Mouse (Mus musculus): Measurements from ENCODE around the gene Kcnf1. TPM values are rescaled to one million over a fixed set of nuclear protein-coding genes. Genes with fewer than 3 reads are reported as not detected.

The Kcnf1 gene
- polyA plus RNA-seq, 1 experiment from 2014 or later: 0.70 TPM

DNA sequence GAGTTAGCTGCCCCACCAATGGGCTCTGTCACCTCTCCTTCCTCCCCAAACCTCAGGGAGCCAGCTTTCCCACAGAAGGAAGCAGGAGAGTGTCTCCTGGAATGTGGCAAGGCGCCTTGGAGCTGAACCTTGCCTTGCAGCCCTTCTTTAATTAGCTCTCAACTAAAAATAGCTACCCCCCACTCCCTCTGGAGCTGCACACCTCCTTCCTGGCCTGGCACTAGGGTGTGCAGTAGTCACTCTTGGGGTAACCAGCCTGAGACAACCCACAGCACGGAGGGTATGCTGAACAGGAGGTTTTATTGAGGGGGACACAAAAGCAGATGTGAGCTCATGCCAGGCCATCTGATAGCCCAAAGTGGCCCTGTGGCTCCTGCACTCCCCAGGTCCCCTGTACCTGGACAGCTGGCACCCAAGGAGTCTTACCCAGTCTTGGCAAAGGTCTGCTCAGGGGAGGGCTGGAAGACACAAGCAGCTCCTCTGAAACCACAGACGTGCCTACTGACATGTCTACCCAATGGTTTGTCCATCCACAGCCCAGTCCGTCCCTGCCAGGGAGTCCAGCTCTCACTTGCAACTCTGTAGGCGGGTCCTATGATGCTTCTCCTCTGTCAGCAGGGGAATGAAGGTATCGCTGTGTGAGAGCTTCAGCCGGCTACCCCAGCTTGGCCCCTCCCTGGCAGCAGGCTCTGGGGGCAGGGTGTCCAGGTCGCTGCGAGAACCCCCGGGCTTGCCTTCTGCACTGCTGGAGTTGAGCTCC is 2.4 kb downstream of the Kcnf1 start:
- Histone ChIP-seq H3K27ac (replicated peaks) (no peak overlapping the region), H3K4me2 (replicated peaks; ENCODE audit: low read depth) (no peak overlapping the region)
- ATAC-seq (ENCODE audit: low FRiP score, low TSS enrichment): no peak

GRCm38 (mm10) chr12:17170406-17170805 is 6.3 kb downstream of the Kcnf1 start:
- no peaks in the 10 kb centered on the region for H3K4me1 ChIP-seq (replicated peaks; ENCODE audit: control insufficient read depth, insufficient read depth)
- DNase-seq (ENCODE audit: low spot score) (no peak), ATAC-seq (ENCODE audit: low FRiP score, low TSS enrichment) (no peak)
- no peak overlapping the region for H3K9ac ChIP-seq (ENCODE audit: low read length)
- no peak for TF ChIP-seq CTCF (IDR thresholded peaks at IDR 0.05; ENCODE audit: low read depth)
- TF ChIP-seq EP300 (optimal IDR thresholded peaks at IDR 0.05): no peak
- H3K4me2 ChIP-seq (replicated peaks; ENCODE audit: low read depth): no peak overlapping the region
- no peak overlapping the region for H3K27ac ChIP-seq (replicated peaks)
- no peaks in the 10 kb centered on the region for H3K9me3 ChIP-seq (ENCODE audit: control insufficient read depth, low read length)
- H3K27me3 ChIP-seq (ENCODE audit: control insufficient read depth, insufficient read depth, low read length): no peaks in the 10 kb centered on the region
- WGBS: 77% methylated on average over 10 of the region's 10 CpGs
- H3K4me3 ChIP-seq (ENCODE audit: low read depth, low read length): no peak overlapping the region
- no peaks in the 10 kb centered on the region for H3K36me3 ChIP-seq (ENCODE audit: control insufficient read depth, insufficient read depth, low read length)

More for the DNA sequence above, 2.4 kb downstream of the Kcnf1 start:
- WGBS: 66% methylated on average over 10 of the region's 10 CpGs
- Histone ChIP-seq H3K9ac (ENCODE audit: low read length) (no peak overlapping the region), H3K27me3 (ENCODE audit: control insufficient read depth, insufficient read depth, low read length) (no peaks in the 10 kb centered on the region), H3K4me3 (ENCODE audit: low read depth, low read length) (no peak overlapping the region), H3K36me3 (ENCODE audit: control insufficient read depth, insufficient read depth, low read length) (no peaks in the 10 kb centered on the region), H3K4me1 (replicated peaks; ENCODE audit: control insufficient read depth, insufficient read depth) (0 out of 2 replicates have a peak, but pooled peaks cover 2% of the 10 kb centered on the region), H3K9me3 (ENCODE audit: control insufficient read depth, low read length) (no peaks in the 10 kb centered on the region)
- TF ChIP-seq EP300 (optimal IDR thresholded peaks at IDR 0.05): no peak
- TF ChIP-seq CTCF (IDR thresholded peaks at IDR 0.05; ENCODE audit: low read depth): no peak
- no peak for DNase-seq (ENCODE audit: low spot score)

GRCm38 (mm10) chr12:17166116-17166515 is 10.6 kb downstream of the Kcnf1 start:
- DNase-seq (ENCODE audit: low spot score): no peak
- TF ChIP-seq EP300 (optimal IDR thresholded peaks at IDR 0.05) (no peak), CTCF (IDR thresholded peaks at IDR 0.05; ENCODE audit: low read depth) (no peak)
- Histone ChIP-seq H3K9me3 (ENCODE audit: control insufficient read depth, low read length) (no peaks in the 10 kb centered on the region), H3K4me2 (replicated peaks; ENCODE audit: low read depth) (no peak overlapping the region), H3K9ac (ENCODE audit: low read length) (no peak overlapping the region), H3K27ac (replicated peaks) (no peak overlapping the region), H3K27me3 (ENCODE audit: control insufficient read depth, insufficient read depth, low read length) (no peaks in the 10 kb centered on the region), H3K36me3 (ENCODE audit: control insufficient read depth, insufficient read depth, low read length) (no peaks in the 10 kb centered on the region), H3K4me1 (replicated peaks; ENCODE audit: control insufficient read depth, insufficient read depth) (no peaks in the 10 kb centered on the region), H3K4me3 (ENCODE audit: low read depth, low read length) (no peak overlapping the region)
- 82% methylated on average over 2 of the region's 2 CpGs for WGBS
- ATAC-seq (ENCODE audit: low FRiP score, low TSS enrichment): no peak

DNA sequence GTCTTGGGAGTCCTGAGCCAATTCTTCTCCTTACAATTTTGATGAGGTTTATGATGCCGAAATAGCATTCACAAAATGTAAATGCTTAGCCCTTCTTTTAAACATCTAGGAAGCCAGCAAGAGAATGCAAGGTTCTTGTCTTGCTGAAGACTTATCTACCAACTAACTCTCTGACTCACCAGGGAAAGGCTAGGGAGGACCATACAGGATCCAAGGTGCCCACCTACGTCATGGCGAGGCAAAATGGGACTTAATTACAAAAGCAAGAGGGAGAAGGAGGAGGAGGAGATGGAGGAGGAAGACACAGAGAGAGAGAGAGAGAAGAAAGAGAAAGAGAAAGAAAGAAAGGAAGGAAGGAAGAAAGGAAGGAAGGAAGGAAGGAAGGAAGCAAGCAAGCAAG is 12.7 kb downstream of the Kcnf1 start:
- Histone ChIP-seq H3K4me3 (ENCODE audit: low read depth, low read length) (no peak overlapping the region), H3K9ac (ENCODE audit: low read length) (no peak overlapping the region), H3K9me3 (ENCODE audit: control insufficient read depth, low read length) (no peaks in the 10 kb centered on the region), H3K36me3 (ENCODE audit: control insufficient read depth, insufficient read depth, low read length) (no peaks in the 10 kb centered on the region), H3K27ac (replicated peaks) (no peak overlapping the region), H3K4me1 (replicated peaks; ENCODE audit: control insufficient read depth, insufficient read depth) (no peaks in the 10 kb centered on the region), H3K4me2 (replicated peaks; ENCODE audit: low read depth) (no peak overlapping the region), H3K27me3 (ENCODE audit: control insufficient read depth, insufficient read depth, low read length) (no peaks in the 10 kb centered on the region)
- no peak for TF ChIP-seq CTCF (IDR thresholded peaks at IDR 0.05; ENCODE audit: low read depth)
- TF ChIP-seq EP300 (optimal IDR thresholded peaks at IDR 0.05): no peak
- DNase-seq (ENCODE audit: low spot score) (no peak), ATAC-seq (ENCODE audit: low FRiP score, low TSS enrichment) (no peak)
- WGBS: 91% methylated on average over 3 of the region's 3 CpGs

DNA sequence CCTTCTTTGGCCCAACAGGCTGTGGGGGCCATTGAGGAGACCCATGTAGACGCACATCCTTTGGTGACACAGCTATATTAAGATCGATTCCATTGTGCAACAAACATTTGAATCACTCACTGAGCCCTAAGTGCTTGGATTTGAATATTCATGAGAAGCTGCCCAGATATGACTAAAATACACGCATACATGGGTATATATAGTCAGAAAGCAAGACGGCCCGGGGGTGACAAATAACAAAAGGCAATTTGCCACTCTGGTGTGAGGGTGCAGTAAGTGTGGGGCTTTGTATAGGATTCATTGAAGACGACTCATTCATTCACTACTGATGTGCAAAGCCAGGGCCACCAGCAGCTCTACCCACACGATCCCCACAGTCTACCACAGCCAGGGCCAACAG is 17.1 kb downstream of the Kcnf1 start:
- no peak for ATAC-seq (ENCODE audit: low FRiP score, low TSS enrichment)
- no peaks in the 10 kb centered on the region for H3K4me1 ChIP-seq (replicated peaks; ENCODE audit: control insufficient read depth, insufficient read depth)
- TF ChIP-seq EP300 (optimal IDR thresholded peaks at IDR 0.05): no peak
- no peak for TF ChIP-seq CTCF (IDR thresholded peaks at IDR 0.05; ENCODE audit: low read depth)
- no peaks in the 10 kb centered on the region for H3K27me3 ChIP-seq (ENCODE audit: control insufficient read depth, insufficient read depth, low read length)
- H3K27ac ChIP-seq (replicated peaks): no peak overlapping the region
- H3K4me2 ChIP-seq (replicated peaks; ENCODE audit: low read depth): no peak overlapping the region
- no peak overlapping the region for H3K4me3 ChIP-seq (ENCODE audit: low read depth, low read length)
- H3K9me3 ChIP-seq (ENCODE audit: control insufficient read depth, low read length): no peaks in the 10 kb centered on the region
- H3K9ac ChIP-seq (ENCODE audit: low read length): no peak overlapping the region
- 90% methylated on average over 7 of the region's 7 CpGs for WGBS
- no peaks in the 10 kb centered on the region for H3K36me3 ChIP-seq (ENCODE audit: control insufficient read depth, insufficient read depth, low read length)
- no peak for DNase-seq (ENCODE audit: low spot score)

DNA sequence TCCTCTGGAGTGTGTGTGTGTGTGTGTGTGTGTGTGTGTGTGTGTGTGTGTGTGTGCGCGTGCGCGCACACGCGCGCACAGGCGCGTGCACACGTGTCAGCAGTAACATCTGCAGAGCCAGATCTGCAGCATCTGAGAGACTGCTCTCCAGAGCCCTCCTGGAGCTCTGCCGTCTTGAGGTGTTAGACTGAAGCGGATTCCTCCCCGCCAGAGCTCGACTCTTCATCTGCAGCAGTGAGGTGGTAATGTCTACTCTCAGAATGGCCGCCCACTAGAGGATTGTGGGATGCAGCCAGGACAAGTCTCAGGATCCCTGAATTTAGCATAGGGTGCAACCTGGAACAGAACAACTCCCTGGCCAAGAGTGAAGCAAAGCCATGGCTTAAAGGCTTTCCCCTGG is 19.1 kb downstream of the Kcnf1 start:
- TF ChIP-seq EP300 (optimal IDR thresholded peaks at IDR 0.05): no peak
- no peak for TF ChIP-seq CTCF (IDR thresholded peaks at IDR 0.05; ENCODE audit: low read depth)
- H3K9me3 ChIP-seq (ENCODE audit: control insufficient read depth, low read length): no peaks in the 10 kb centered on the region
- DNase-seq (ENCODE audit: low spot score): no peak
- no peak overlapping the region for H3K4me2 ChIP-seq (replicated peaks; ENCODE audit: low read depth)
- no peak overlapping the region for H3K9ac ChIP-seq (ENCODE audit: low read length)
- no peak overlapping the region for H3K27ac ChIP-seq (replicated peaks)
- WGBS: 89% methylated on average over 15 of the region's 15 CpGs
- no peaks in the 10 kb centered on the region for H3K36me3 ChIP-seq (ENCODE audit: control insufficient read depth, insufficient read depth, low read length)
- no peaks in the 10 kb centered on the region for H3K27me3 ChIP-seq (ENCODE audit: control insufficient read depth, insufficient read depth, low read length)
- no peak for ATAC-seq (ENCODE audit: low FRiP score, low TSS enrichment)
- no peaks in the 10 kb centered on the region for H3K4me1 ChIP-seq (replicated peaks; ENCODE audit: control insufficient read depth, insufficient read depth)
- no peak overlapping the region for H3K4me3 ChIP-seq (ENCODE audit: low read depth, low read length)

Measured in stomach, postnatal 0 days (tissue).